Mouse (Mus musculus) fat pad, adult 2 months (tissue): Measurements from ENCODE around the gene Daam1.
A peak's percentile ranks its signal among the peaks of the same experiment; 100 is the strongest.

ENCODE experiments used
- DNase-seq: peaks from one replicate; pipeline ENCODE4 v3.0.0-alpha.2; 2011; ENCODE audit warnings: low read depth, low spot score; ENCODE audit errors: extremely low read depth

Daam1 gene

DNA sequence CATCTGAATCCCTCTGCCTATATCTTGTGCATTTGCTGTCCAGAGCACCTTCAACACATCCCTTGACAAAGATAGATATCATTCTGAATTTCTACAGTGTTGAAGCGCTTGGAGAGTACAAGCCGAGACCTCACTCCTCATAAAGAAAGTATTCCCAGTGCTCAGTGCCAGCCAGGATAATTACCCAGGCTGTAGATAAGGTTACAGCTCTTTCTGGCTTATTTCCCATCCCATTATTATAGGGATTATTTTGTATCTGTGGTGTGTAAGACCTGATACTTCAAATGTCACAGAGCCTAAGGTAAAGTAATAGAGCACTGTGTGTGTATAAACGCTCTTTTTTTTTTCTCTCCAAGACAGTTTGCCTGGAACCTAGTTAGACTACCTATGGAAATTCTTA lies 130.8 kb downstream of the Daam1 start:
- peak; percentile 50 for DNase-seq

DNA sequence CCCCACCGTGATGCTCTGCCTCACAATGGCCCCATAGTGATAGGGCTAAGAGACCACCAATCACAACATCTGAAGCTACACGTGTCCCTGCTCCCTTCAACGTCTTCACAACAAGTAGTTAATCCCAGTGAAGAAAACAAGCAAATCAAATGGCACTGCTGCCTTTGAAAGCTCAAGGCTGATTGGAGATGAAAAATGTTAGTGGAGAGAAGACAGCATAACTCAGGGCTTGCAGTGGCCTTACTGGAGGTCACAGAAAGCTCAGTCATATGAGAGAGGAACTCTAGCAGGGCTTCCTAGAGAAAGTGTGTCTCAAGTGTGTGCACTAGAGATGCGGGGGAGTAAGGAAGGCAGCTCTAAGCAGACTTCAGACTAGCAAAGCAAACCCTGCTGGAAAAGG lies 131.7 kb downstream of the Daam1 start:
- DNase-seq, result no peak

DNA sequence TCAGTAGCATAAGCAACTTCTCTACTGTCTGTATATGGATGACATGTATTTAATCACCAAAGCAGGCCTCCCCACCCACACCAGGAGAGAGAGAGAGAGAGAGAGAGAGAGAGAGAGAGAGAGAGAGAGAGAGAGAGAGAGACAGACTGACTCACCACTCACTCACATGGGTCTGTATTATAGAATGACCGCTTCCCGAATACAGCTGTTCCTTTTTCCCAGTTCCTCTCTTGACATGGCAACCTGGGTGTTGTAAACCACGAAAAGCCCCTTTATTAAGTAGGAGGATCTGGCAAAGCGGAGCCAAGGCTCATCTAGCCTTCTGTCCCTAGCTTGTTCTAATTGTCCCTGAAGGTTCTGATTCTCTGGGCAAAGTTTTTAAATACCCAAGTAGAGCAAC lies 137.7 kb downstream of the Daam1 start:
- DNase-seq, result no peak

DNA sequence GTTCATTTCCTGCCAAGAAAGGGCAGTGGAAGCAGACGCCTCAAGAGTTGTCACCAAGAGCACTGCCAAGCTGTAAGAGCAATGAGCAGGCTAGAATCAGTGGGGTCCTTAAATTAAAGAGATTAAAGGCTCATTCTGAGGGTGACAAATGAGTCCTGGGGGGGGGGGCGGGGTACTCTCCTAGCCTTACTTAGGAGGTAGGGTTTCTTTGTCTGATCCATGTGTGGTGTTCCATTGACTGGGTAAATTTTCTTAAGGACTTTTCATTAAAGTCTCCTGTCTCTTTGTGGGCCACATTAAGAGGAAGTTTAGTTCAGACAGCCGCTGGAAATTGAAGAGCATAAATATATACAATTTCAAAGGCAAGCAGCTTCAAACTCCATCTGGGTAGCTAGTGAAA lies 138.1 kb downstream of the Daam1 start:
- DNase-seq, result no peak

DNA sequence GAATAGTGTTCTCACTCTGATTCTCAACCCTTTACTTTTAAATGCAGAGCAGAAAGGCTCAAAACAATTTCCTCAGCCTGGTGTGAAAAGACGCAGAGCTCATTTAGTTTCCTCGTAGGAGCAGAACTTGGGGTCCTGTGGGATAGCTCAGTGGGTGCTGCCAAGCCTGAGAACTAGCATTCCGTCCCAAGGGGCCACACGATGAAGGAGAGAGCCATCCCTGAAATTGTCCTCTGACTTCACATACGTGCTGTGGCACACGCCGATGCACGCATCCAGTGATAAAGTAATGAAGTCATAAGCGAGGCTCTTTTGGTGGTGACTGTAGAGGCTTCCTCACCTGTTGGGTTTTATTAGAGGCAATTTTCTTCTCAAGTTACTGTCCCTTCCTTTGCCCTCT lies 138.6 kb downstream of the Daam1 start:
- DNase-seq, result no peak

DNA sequence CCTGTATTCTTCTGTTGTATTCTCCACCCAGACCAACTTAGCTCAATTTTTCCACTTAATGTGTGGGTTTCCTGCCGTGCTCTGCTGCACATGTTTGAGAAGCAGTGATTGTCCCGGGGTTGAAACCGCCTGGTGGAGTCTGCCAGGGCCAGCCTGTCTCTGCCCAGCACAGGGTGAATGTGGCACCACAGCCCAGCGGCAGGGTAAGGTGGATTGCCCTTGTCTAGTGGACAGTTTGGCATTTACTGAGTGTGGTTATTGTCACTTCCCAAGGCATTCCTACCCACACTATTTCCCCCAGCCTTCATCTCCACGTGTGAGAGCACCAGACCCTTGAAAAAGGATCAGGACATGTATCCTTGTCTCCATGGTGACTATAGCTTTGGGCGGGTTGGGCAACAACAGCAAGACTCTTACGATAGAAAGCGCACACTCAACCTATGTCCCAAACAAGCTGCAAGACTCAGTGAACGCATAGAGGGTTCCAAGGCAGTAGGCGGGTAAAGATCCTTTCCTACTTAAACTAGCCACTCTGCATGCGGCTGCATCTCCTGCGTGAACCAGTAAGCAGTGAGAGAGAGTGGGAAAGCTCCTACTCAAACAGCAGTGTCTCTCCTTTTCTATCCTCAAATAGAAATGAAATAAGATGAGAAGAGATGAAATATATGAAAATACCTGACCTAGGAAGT lies 139.2 kb downstream of the Daam1 start:
- DNase-seq, result peak; percentile 42

DNA sequence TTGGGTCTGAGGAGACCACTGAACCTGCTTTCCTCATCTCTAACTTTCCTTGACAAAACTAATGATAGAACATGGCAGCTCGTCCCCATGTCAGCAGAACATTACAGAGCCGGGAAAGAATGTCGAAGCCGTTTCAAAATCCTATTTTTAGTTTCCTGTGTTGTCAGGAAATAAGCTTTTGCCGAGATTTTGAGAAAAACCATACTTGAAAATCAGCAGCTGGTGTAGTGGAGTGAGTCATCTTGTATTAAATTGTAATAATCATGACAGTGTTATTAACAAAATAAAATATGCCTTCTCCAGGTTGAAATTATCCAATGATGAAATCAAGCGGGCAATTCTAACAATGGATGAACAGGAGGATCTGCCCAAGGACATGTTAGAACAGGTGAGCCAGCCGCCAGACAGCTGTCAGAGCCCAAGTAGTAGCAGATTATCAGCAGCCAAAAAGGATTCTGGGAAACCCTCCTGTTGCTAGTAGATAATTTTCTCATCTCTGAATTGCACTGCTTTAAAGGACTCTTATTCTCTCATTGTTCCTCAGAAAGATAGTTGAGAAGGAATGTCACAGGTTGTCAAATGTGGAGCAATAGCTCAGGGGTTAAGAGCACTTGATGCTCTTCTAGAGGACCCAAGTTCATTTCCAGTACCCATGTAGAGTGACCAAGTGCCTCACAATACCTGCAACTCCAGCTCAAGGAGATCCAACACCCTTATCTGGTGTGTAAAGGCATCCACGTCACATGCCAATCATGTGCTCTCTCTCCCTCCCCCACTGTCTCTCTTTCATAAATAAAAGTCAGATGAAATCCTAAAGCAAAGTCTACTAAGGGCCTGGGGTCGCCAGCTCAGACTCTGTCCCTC lies 140.1 kb downstream of the Daam1 start:
- peak; percentile 55 for DNase-seq

DNA sequence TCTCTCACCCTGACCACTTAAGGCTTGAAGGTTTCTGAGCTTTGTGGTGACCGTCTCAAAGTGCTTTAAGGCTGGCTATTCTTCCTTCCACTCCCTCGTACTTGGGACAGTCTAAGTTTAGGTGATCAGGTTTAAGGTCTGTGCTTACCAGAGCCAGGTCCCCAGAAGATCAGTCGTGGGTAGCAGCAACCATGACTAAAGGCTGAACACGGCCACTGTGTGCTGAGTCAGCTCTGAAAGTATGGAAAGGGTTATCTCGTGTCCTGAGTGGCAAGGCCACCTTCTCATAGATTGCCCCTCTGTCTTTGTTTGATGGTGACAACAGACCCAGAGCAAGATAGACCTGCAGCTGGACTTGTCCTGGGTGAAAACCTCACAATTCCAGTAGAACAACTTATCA lies 141.2 kb downstream of the Daam1 start:
- no peak for DNase-seq

DNA sequence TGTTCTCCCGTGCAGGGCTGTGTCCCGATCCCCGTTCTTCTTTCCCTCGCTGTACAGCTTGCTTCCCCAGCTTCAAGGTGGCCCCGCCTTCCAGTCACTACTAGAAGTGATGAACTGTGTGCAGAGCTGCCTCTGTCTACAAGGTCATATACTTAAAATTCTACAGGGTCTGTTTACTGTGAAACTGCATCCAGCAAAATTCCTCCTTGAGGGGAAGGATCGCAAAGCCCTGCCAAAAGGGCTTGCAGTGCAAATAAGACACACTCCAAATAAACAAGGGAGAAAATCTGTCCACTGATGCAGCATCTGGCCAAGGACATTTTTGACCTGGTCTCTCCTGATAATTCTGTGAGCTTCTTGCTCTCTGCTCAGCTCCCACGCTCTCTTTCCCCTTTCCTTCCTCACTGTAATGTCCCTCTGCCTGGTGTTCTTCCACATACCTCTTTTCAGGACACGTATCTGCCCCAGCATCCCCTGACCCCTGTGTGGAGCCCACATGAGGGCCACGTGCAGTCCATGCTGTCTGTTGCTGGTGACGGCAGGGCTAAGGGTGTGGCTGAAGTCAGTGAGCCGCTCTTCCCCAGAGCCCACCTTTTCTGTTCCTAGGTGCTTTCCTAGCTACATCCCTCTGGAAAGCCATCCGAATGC lies 141.9 kb downstream of the Daam1 start:
- DNase-seq, result no peak

DNA sequence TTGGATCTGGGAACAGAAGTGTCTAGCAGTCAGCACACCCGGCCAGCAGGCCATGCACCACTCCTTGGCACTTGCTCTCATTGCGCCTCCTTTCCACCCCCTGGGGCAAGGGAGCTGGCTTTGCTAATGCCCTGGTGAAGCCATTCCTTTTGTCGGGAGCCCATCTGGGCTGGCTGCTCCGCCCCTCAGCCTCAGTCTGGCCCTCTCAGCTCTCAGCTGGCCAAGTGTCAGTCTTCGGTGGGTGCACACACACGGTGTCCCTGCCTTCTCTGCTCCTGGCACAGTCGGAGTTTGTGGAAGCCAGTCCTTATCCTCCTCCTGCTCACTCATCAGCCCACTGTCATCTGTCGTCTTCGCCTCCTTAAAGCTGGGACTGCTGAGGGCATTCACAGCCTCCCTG lies 142.7 kb downstream of the Daam1 start:
- no peak for DNase-seq

DNA sequence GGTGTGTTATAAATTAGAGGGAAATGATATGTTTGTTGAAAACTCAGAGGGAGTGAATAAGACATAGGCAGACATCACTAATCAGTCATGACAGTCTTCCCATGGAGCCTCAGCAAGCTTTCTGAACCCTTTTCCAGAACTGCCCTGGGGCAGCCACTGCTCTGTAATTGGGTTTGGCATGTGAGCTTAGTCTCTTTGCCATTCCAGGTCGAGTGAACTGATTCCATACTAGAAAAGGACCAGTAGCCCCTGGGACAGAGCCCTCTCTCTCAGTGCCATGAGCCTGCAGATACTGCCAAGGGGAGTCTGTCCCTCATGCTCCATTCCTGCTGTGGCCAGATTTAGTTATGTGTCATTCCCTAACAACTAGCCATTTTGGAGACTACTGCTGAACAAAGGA lies 144.7 kb downstream of the Daam1 start:
- DNase-seq, result no peak

DNA sequence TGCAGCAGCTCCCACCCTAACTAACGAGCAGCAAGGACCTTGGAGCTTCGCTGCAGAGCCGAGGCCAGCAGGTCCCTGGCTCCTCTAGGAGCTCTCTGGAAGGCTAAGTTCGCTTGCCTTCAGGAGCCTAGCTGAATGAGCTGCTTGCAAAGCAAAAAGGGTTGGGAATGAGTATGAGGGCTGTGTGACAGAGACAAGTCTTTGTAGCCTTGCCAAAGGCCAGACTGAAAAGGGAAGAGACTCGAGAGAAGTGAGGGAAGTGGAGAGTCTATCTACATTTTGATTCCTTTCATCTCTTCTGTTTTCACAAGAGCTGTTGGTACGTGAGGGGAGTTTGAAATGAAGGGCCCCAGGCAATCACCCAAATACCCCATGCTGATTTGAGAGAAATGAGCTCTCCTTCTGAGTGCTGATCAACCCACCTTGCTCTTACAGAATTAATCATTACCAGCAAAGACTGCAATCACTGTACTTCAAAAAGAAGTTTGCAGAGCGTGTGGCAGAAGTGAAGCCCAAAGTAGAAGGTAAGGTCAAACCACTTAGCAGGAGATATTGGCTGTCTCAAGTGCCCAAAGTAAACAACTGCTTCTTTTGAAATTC lies 145.6 kb downstream of the Daam1 start:
- no peak for DNase-seq

DNA sequence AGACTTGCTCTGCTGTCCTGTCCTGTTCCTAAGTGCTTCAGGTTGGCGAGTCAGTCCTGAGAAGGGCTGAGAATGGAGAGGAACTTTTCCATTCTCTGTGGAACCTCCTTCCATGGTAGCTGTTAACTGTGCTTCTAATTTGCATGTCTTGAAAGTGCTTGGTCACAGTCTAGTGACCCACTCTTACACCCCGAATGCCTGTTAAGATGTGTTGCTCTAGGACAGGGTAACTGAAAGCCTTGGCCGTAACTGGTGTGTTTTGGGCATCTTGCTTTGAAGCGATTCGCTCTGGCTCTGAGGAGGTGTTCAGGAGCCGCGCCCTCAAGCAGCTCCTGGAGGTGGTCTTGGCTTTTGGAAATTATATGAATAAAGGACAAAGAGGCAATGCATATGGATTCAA lies 146.5 kb downstream of the Daam1 start:
- DNase-seq, result no peak

DNA sequence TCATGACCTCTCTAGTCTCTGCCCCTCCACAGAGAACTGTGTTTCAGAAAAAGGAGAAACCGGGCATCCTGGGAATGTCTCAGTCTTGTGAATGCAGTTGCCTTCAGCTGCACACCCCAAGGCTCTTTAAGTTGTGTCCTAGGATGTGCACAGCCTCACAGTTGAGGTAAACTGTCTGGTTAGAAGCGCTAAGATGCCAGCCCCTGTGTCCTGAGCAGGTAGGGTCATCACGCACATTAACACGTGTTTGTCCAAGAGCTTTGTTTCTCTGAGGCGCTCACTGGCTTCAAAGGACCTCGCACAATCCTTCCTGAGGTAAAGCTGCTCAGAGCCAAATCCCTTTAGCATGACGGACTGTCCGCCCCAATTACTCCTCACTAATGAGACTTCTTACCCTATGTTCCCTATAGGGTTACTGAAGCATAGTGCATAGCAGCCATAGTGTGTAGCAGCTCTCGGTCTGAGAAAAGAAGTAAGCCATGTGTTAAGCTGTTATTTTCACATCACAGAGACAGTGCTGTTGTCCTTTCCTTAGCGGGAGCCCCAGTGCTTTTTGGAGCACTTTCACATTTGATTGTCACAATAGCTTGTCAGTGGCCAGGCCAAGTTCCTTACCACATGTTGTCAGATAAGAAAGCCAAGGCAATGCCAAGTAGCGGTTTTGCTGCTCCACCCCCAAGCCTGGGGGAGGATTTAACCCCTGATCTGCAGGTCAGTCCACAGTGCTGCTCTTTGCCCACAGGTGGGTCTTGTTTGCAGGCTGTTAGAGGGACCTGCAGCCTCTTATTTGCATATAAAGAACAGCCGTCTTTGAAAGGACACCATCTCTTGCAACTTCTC lies 147.9 kb downstream of the Daam1 start:
- no peak for DNase-seq

DNA sequence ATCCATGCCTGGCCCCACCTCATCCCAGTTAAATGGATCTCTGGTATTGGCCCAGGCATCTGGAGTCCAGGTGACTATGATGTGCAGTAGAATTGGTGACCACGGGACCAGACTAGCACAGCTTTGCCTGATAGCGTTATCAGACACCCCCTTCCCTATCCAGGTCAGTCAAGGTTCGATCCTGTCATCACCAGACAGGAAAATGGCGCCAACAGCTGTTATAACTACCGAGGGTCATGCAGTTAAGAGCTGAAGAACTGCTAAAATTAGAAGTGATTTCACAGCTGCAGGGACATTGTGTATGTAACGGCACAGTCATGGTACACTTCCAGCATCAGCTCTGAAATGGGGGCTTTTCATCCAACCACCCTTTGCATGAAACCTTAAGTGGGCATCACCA lies 149.3 kb downstream of the Daam1 start:
- DNase-seq, result no peak

DNA sequence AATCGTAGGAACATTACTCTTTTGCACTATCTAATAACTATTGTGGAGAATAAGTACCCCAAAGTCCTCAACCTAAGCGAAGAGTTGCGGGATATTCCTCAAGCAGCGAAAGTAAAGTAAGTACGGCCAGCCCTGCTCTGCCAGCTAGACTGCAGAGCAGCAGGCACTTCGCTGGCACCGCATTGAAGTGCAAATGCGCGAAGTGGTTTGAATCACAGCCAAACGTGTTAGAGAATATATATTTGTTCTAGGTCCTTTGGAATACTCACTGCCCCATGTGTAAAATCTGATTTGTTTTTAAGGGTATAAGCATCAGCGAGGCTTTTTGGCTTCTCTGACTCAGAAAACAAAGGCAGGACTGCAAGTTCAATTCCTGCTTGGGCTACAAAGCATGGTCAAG lies 149.9 kb downstream of the Daam1 start:
- DNase-seq, result no peak

DNA sequence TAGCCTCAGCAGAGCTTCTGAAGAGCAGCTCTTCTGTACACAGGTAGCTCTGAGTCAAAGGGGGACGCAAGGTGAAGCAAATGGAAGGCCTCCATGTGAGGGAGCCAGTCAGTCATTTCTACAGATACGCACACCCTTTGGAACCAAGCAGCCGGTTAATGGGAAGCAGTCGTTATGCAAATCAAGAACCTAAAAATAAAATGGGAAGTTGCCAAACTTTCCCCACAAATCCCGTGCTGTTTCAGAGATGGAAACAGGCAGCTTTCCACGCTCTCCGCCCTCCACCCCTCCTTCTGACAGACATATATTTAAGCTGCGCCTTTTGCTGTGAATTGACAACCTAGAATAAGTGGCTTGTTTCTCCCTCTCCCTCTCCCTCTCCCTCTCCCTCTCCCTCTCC lies 150.4 kb downstream of the Daam1 start:
- no peak for DNase-seq

DNA sequence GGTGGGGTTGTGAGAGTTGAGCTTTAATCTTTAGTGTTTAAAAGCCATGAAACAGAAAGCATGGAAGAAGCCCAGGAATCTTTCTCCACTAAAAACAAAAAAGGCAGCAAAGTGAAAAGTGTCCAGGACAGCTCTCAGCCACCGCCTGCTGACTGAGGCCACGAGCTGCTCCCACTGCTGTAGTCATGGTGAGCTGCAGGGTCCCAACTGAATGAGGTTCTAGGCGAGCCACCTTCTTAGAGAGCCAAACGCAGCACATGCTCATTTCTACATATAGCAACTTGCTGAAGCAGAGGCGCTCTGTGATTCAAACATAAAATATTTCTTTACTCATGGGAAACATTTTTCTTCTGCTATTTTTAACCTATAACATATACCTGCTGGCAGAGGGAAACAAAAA lies 150.9 kb downstream of the Daam1 start:
- DNase-seq, result no peak

DNA sequence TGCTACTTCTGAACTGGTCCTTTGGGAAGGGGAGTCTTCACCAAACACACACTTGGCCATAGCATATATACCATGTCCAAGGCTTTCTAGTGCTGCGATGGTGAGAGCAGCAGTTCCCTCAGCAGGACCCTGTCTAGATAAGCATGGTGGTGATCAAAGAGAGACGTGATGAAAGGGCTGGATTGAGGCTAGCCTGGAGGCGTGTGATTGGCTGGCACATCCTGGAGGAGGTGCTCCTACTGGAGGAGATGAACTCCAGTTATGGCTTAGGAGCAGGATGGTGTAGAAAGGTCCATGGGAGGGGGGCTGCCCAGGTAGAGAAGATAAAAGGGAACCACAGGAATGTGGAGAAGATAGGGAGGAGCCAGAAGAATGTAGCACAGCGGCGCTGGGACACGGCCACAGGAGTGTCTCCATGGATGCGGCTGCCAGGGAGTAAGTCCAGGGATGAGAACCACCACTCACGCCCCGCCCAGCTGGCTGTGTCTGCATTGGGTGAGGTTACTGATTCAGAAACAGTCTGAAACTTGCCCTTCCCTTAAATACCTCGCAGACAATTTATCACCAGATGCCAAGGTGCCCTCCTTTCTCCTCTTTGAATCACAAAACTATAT lies 152.3 kb downstream of the Daam1 start:
- DNase-seq, result no peak

DNA sequence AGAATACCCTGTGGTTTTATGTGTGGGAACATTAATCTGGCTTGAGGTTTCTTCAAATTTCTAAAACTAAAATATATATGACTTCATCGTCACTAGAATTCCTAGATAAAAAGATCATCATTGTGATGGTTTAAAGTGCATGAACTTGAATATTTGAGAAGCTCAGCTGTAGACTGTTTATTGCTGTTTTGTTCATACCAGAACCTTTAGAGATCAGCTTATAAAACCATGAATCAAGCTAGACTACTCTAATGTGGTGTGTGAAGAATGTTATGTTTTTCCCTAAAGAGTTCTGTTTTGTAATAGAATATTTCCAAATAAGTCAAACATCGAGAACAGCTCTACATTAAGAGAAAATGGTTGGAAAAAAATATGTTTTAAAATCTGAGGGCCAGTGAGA lies 156.3 kb downstream of the Daam1 start:
- no peak for DNase-seq
